Mouse (Mus musculus): ENCODE results near the gene Kif13a. TPM values are rescaled to one million over a fixed set of nuclear protein-coding genes. Genes with fewer than 3 reads are reported as not detected.

The Kif13a gene
- polyA plus RNA-seq, 1 experiment from 2014 or later, result 12.1 TPM

GRCm38 (mm10) chr13:46713486-46713885, 216.2 kb downstream of the Kif13a start:
- H3K27me3 ChIP-seq, result no peaks in the 10 kb centered on the region
- 94% methylated on average over 5 of the region's 5 CpGs for WGBS
- peaks cover 44% of the 10 kb centered on the region for H3K36me3 ChIP-seq
- ATAC-seq (ENCODE audit: low read depth), result no peak
- H3K4me3 ChIP-seq, result no peak overlapping the region
- H3K4me1 ChIP-seq (replicated peaks), result 0 out of 2 replicates have a peak, but pooled peaks cover 4% of the 10 kb centered on the region
- H3K9ac ChIP-seq, result no peak overlapping the region
- H3K4me2 ChIP-seq, result no peak overlapping the region
- H3K9me3 ChIP-seq, result no peaks in the 10 kb centered on the region
- no peak overlapping the region for H3K27ac ChIP-seq (replicated peaks)

- no peaks in the 10 kb centered on the region for H3K4me1 ChIP-seq (replicated peaks)
- no peaks in the 10 kb centered on the region for H3K27me3 ChIP-seq
- whole genome bisulfite sequencing, result 89% methylated on average over 5 of the region's 5 CpGs
- no peaks in the 10 kb centered on the region for H3K9me3 ChIP-seq
- H3K9ac ChIP-seq, result no peak overlapping the region
- no peak overlapping the region for H3K4me3 ChIP-seq
- no peak overlapping the region for H3K4me2 ChIP-seq
- H3K27ac ChIP-seq (replicated peaks), result no peak overlapping the region
- ATAC-seq (ENCODE audit: low read depth), result no peak
- peaks cover 34% of the 10 kb centered on the region for H3K36me3 ChIP-seq
Measured at GRCm38 (mm10) chr13:46703138-46703537, 226.5 kb downstream of the Kif13a start.

DNA sequence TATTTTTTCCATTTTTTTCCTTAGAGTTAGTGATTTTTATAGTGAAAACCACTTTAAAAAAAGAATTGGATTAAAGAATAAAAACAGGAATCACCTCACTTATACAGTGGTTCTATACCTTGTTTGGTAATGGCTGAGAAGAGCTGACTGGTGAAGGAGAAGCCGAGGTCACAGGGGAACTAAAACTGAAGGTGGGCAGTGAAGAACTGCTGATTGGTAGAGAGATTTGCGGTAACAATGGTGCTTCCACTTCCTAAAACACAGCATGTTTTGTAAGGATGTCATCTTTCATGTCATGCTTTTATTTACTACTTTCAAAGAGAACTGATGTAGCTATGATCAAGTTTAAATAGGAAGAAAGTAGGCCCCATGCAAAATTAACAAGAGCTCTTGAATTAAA, 228.2 kb downstream of the Kif13a start:
- H3K4me3 ChIP-seq, result no peak overlapping the region
- WGBS, result 89% methylated on average over 2 of the region's 2 CpGs
- no peak overlapping the region for H3K4me2 ChIP-seq
- no peak overlapping the region for H3K9ac ChIP-seq
- no peaks in the 10 kb centered on the region for H3K9me3 ChIP-seq
- H3K4me1 ChIP-seq (replicated peaks), result no peaks in the 10 kb centered on the region
- no peaks in the 10 kb centered on the region for H3K27me3 ChIP-seq
- H3K36me3 ChIP-seq, result peaks cover 38% of the 10 kb centered on the region
- no peak overlapping the region for H3K27ac ChIP-seq (replicated peaks)
- ATAC-seq (ENCODE audit: low read depth), result no peak

GRCm38 (mm10) chr13:46699372-46699771, 230.3 kb downstream of the Kif13a start:
- no peak overlapping the region for H3K9ac ChIP-seq
- peaks cover 7% of the 10 kb centered on the region; the same call in 1 of the 2 replicates for H3K4me1 ChIP-seq (replicated peaks)
- no peak overlapping the region for H3K4me3 ChIP-seq
- no peak overlapping the region for H3K27ac ChIP-seq (replicated peaks)
- no peak overlapping the region for H3K4me2 ChIP-seq
- no peak for ATAC-seq (ENCODE audit: low read depth)
- peaks cover 40% of the 10 kb centered on the region for H3K36me3 ChIP-seq
- 90% methylated on average over 1 of the region's 1 CpGs for WGBS
- H3K27me3 ChIP-seq, result no peaks in the 10 kb centered on the region
- no peaks in the 10 kb centered on the region for H3K9me3 ChIP-seq

Other genes starting within 250 kb of the Kif13a start
- 17.8 and 21.9 TPM in 2 replicates for gene Nup153, start 201.9 kb downstream of the Kif13a start, polyA plus RNA-seq (2015; fragmentation: Nextera tagmentation; extraction: Ambion mirVana)
- gene Nhlrc1, start 85.0 kb upstream of the Kif13a start, polyA plus RNA-seq (2015; fragmentation: Nextera tagmentation; extraction: Ambion mirVana), result 9.2 and 11.9 TPM in 2 replicates
- 15.3 and 17.1 TPM in 2 replicates for gene Kdm1b, start 113.6 kb upstream of the Kif13a start, polyA plus RNA-seq (2015; fragmentation: Nextera tagmentation; extraction: Ambion mirVana)
- gene Tpmt, start 114.9 kb upstream of the Kif13a start, polyA plus RNA-seq (2015; fragmentation: Nextera tagmentation; extraction: Ambion mirVana), result 28.4 and 33.4 TPM in 2 replicates
- 118 and 137 TPM in 2 replicates for gene Dek, start 176.3 kb upstream of the Kif13a start, polyA plus RNA-seq (2015; fragmentation: Nextera tagmentation; extraction: Ambion mirVana)
- gene Rnf144b, start 192.8 kb upstream of the Kif13a start, polyA plus RNA-seq (2015; fragmentation: Nextera tagmentation; extraction: Ambion mirVana), result 0.81 and 0.87 TPM in 2 replicates